Mouse (Mus musculus): ENCODE results near the gene Gm3854.
"Not testable (repeated sequence)": the region's sequence is repeated elsewhere in the genome, so short reads cannot be mapped to it uniquely, and the experiment has no call there.

The Gm3854 gene

GRCm38 (mm10) chr7:6343501-6344071 is at the start of gene Gm3854:
Gm3854 (plus strand) TSS chr7:6343759.
- DNase-seq (ENCODE audit: low spot score), result peak; percentile 42

- not testable (repeated sequence) for DNase-seq (ENCODE audit: low spot score)
Measured at GRCm38 (mm10) chr7:6300796-6301195, 42.8 kb upstream of the Gm3854 start.

- DNase-seq (ENCODE audit: low spot score), result peak; percentile 47
Measured at GRCm38 (mm10) chr7:6330458-6331232, 12.9 kb upstream of the Gm3854 start.

GRCm38 (mm10) chr7:6331233-6331956 is 12.2 kb upstream of the Gm3854 start, which contains the start of gene Zfp583:
Zfp583 (minus strand) TSS chr7:6331285.
- DNase-seq (ENCODE audit: low spot score), result peak; percentile 77

- no peak for DNase-seq (ENCODE audit: low spot score)
Measured at GRCm38 (mm10) chr7:6339865-6340264, 3.7 kb upstream of the Gm3854 start.

GRCm38 (mm10) chr7:6344124-6344523 is 565 bp downstream of the Gm3854 start:
- DNase-seq (ENCODE audit: low spot score), result no peak

- no peak for DNase-seq (ENCODE audit: low spot score)
Measured at GRCm38 (mm10) chr7:6358121-6358520, 14.6 kb downstream of the Gm3854 start.

GRCm38 (mm10) chr7:6358937-6359590 is 15.5 kb downstream of the Gm3854 start:
- DNase-seq (ENCODE audit: low spot score), result peak; percentile 76

GRCm38 (mm10) chr7:6360477-6361060 is 17.0 kb downstream of the Gm3854 start:
- peak; percentile 40 for DNase-seq (ENCODE audit: low spot score)

- no peak for DNase-seq (ENCODE audit: low spot score)
Measured at GRCm38 (mm10) chr7:6361756-6362155, 18.2 kb downstream of the Gm3854 start.

- DNase-seq (ENCODE audit: low spot score), result peak; percentile 95
Measured at GRCm38 (mm10) chr7:6362268-6363046, 18.9 kb downstream of the Gm3854 start.

GRCm38 (mm10) chr7:6363047-6363488 is 19.5 kb downstream of the Gm3854 start, which contains the start of gene Zfp78:
Zfp78 (plus strand) TSS chr7:6363280.
- DNase-seq (ENCODE audit: low spot score), result peak; percentile 88

GRCm38 (mm10) chr7:6364761-6365160 is 21.2 kb downstream of the Gm3854 start:
- DNase-seq (ENCODE audit: low spot score), result no peak

- DNase-seq (ENCODE audit: low spot score), result peak; percentile 42
Measured at GRCm38 (mm10) chr7:6367185-6367584, 23.6 kb downstream of the Gm3854 start.

GRCm38 (mm10) chr7:6368146-6368545 is 24.6 kb downstream of the Gm3854 start:
- DNase-seq (ENCODE audit: low spot score), result not testable (repeated sequence)

GRCm38 (mm10) chr7:6369460-6369859 is 25.9 kb downstream of the Gm3854 start:
- no peak for DNase-seq (ENCODE audit: low spot score)

- no peak for DNase-seq (ENCODE audit: low spot score)
Measured at GRCm38 (mm10) chr7:6372993-6373392, 29.4 kb downstream of the Gm3854 start.

GRCm38 (mm10) chr7:6378441-6378840 is 34.9 kb downstream of the Gm3854 start:
- no peak for DNase-seq (ENCODE audit: low spot score)

GRCm38 (mm10) chr7:6381431-6381830 is 37.9 kb downstream of the Gm3854 start:
- DNase-seq (ENCODE audit: low spot score), result no peak

- DNase-seq (ENCODE audit: low spot score), result peak; percentile 80
Measured at GRCm38 (mm10) chr7:6383044-6383455, 39.5 kb downstream of the Gm3854 start, which contains the start of gene Zfp28. Zfp28 (plus strand) TSS chr7:6383295.

GRCm38 (mm10) chr7:6384011-6384410 is 40.5 kb downstream of the Gm3854 start:
- no peak for DNase-seq (ENCODE audit: low spot score)

Measured in c-Kit-positive CD71-positive TER-119-positive erythroid progenitor cells, embryonic 14.5 days (primary cell).